14 mouse cellular contexts compared by ENCODE assay signal in genomic region chr6:126134155-126134906, GRCm38 (mm10). TPM values are rescaled to one million over a fixed set of nuclear protein-coding genes. Genes with fewer than 3 reads are reported as not detected.
DNase-seq lines count a peak whose midpoint lies in the region; ATAC-seq and TF ChIP-seq lines count a peak whose summit lies in the region.
"Had no signal": no experiment of that assay in that cellular context is flagged by ENCODE, and none has a peak within 500 bp of the region (broad histone marks: within the 10 kb centered on the region; RNA-seq: fewer than 3 reads in every experiment).

No protein-coding gene starts in this region.

- peak overlapping the region; percentile 12; the same call in 1 of the 2 replicates for H3K4me2 ChIP-seq in limb, embryonic 11.5 days (ENCODE audit: low read depth, severe bottlenecking)
- H3K4me2 ChIP-seq in liver, embryonic 11.5 days: no peak overlapping the region
- H3K4me2 ChIP-seq: intestine, embryonic 15.5 days; midbrain, embryonic 13.5 days had no signal

- no peak for TF ChIP-seq POLR2A in kidney, adult 2 months (IDR thresholded peaks at IDR 0.05; ENCODE audit: low read depth, low read length)

- WGBS in kidney, adult 2 months: 23% methylated on average over 19 of the region's 19 CpGs
- WGBS in limb, embryonic 11.5 days: 18% methylated on average over 19 of the region's 19 CpGs
- 73% methylated on average over 19 of the region's 19 CpGs for WGBS in liver, embryonic 11.5 days

- H3K9ac ChIP-seq in limb, embryonic 11.5 days (ENCODE audit: low read length): no peak overlapping the region
- no peak overlapping the region for H3K9ac ChIP-seq in liver, embryonic 11.5 days (ENCODE audit: low read depth, low read length)
- H3K9ac ChIP-seq: forebrain, postnatal 0 days; intestine, embryonic 15.5 days; midbrain, embryonic 13.5 days had no signal

- H3K4me3 ChIP-seq in kidney, adult 2 months (ENCODE audit: insufficient read depth, low read depth, low read length): no peak overlapping the region
- no peak overlapping the region for H3K4me3 ChIP-seq in limb, embryonic 11.5 days (ENCODE audit: low read depth, low read length)
- no peak overlapping the region for H3K4me3 ChIP-seq in liver, embryonic 11.5 days (ENCODE audit: low read depth, low read length)
- H3K4me3 ChIP-seq: intestine, embryonic 15.5 days; midbrain, embryonic 13.5 days had no signal

- peak; percentile 75; the same call in 1 of the 2 replicates for ATAC-seq in limb, embryonic 11.5 days (ENCODE audit: insufficient number of reproducible peaks, low FRiP score, low TSS enrichment, low read depth)
- ATAC-seq in liver, embryonic 11.5 days (replicated peaks; ENCODE audit: low FRiP score): no peak
- ATAC-seq: forebrain, postnatal 0 days; intestine, embryonic 15.5 days; lung, postnatal 0 days; midbrain, embryonic 13.5 days had no signal

- no peaks in the 10 kb centered on the region for H3K4me1 ChIP-seq in kidney, adult 2 months (ENCODE audit: control insufficient read depth, insufficient read depth, low read length)
- peaks cover 10% of the 10 kb centered on the region; the same call in 1 of the 2 replicates for H3K4me1 ChIP-seq in limb, embryonic 11.5 days (ENCODE audit: control insufficient read depth, insufficient read depth, low read length)
- no peaks in the 10 kb centered on the region for H3K4me1 ChIP-seq in liver, embryonic 11.5 days (replicated peaks; ENCODE audit: control insufficient read depth, insufficient read depth, low read length)
- H3K4me1 ChIP-seq: intestine, embryonic 15.5 days; midbrain, embryonic 13.5 days had no signal

- peak overlapping the region; percentile 73 for H3K27ac ChIP-seq in kidney, adult 2 months (ENCODE audit: insufficient read depth, low read depth, low read length)
- peak overlapping the region; percentile 6; the same call in 1 of the 2 replicates for H3K27ac ChIP-seq in limb, embryonic 11.5 days (replicated peaks; ENCODE audit: low read depth, low read length)
- no peak overlapping the region for H3K27ac ChIP-seq in liver, embryonic 11.5 days (ENCODE audit: low read depth, low read length)
- H3K27ac ChIP-seq: intestine, embryonic 15.5 days; midbrain, embryonic 13.5 days had no signal

- no peaks in the 10 kb centered on the region for H3K9me3 ChIP-seq in limb, embryonic 11.5 days (ENCODE audit: control insufficient read depth, low read length)
- no peaks in the 10 kb centered on the region for H3K9me3 ChIP-seq in liver, embryonic 11.5 days (ENCODE audit: control insufficient read depth, low read length)
- H3K9me3 ChIP-seq: intestine, embryonic 15.5 days; midbrain, embryonic 13.5 days had no signal

- no peaks in the 10 kb centered on the region for H3K27me3 ChIP-seq in kidney, adult 2 months (replicated peaks; ENCODE audit: control insufficient read depth, insufficient read depth, low read length)
- no peaks in the 10 kb centered on the region for H3K27me3 ChIP-seq in limb, embryonic 11.5 days (ENCODE audit: control insufficient read depth, insufficient read depth, low read length)
- no peaks in the 10 kb centered on the region for H3K27me3 ChIP-seq in liver, embryonic 11.5 days (replicated peaks; ENCODE audit: control insufficient read depth, insufficient read depth, low read length)
- H3K27me3 ChIP-seq: intestine, embryonic 15.5 days; midbrain, embryonic 13.5 days had no signal

- DNase-seq in adrenal gland, adult 8-10 months: peak; percentile 16
- no peak for DNase-seq in adrenal gland, postnatal 14 days
- DNase-seq in embryo, embryonic 10.5 days (ENCODE audit: low spot score): peak; percentile 65
- peak; percentile 76 for DNase-seq in kidney, adult 2 months
- DNase-seq in limb, embryonic 11.5 days (ENCODE audit: low spot score): peak; percentile 84
- no peak for DNase-seq in left cerebral cortex, adult 18-20 months (ENCODE audit: low spot score in 2 of 2)
- no peak for DNase-seq in liver, embryonic 11.5 days (ENCODE audit: low spot score)
- DNase-seq in testis, postnatal 14 days (ENCODE audit: low spot score): no peak
- DNase-seq: cerebellum, adult 11 months; forebrain, postnatal 0 days had no signal

- no peaks in the 10 kb centered on the region for H3K36me3 ChIP-seq in kidney, adult 2 months (ENCODE audit: control insufficient read depth, insufficient read depth, low read length)
- H3K36me3 ChIP-seq in limb, embryonic 11.5 days (ENCODE audit: control insufficient read depth, insufficient read depth, low read length): no peaks in the 10 kb centered on the region; the same call in 1 of the 2 replicates
- H3K36me3 ChIP-seq in liver, embryonic 11.5 days (ENCODE audit: control insufficient read depth, insufficient read depth, low read length): no peaks in the 10 kb centered on the region
- H3K36me3 ChIP-seq: G1E; intestine, embryonic 15.5 days; midbrain, embryonic 13.5 days had no signal

- TF ChIP-seq CTCF in kidney, adult 2 months (conservative IDR thresholded peaks at IDR 0.05; ENCODE audit: insufficient read depth, insufficient read length, low read depth, low read length): no peak

RNA-seq across cellular contexts. Expression of gene Ntf3, which starts 32.4 kb away (rescaled TPM):
- 1 to 10 TPM; 1.3 to 4.1 (median 2.6) TPM for total RNA-seq in adrenal gland, adult 8-10 months (2022)
- total RNA-seq in adrenal gland, postnatal 14 days (2021): 2.1 and 3.7 TPM in 2 replicates
- polyA plus RNA-seq in kidney, adult 2 months (2012; rRNA removed): 3.4 and 4.1 TPM in 2 replicates
- polyA plus RNA-seq in limb, embryonic 11.5 days (2014; fragmentation: Nextera tagmentation; extraction: Ambion mirVana): 26.8 and 29.7 TPM in 2 replicates
- 1 to 10 TPM; 2.5 to 2.8 TPM for total RNA-seq in left cerebral cortex, adult 18-20 months (2021)
- polyA plus RNA-seq in liver, embryonic 11.5 days (2014; fragmentation: Nextera tagmentation; extraction: Ambion mirVana): 6.1 and 6.2 TPM in 2 replicates
- total RNA-seq: G1E had no signal
- polyA plus RNA-seq: G1E had no signal

Comparison
In these comparisons a context has a peak if more than half of its experiments do, and no peak if none do; other contexts are left out.
1. DNase-seq: peak in adrenal gland, adult 8-10 months (single experiment), embryo, embryonic 10.5 days (single experiment), kidney, adult 2 months (single experiment) and limb, embryonic 11.5 days (single experiment); none in adrenal gland, postnatal 14 days (single experiment), left cerebral cortex, adult 18-20 months (0 of 2), liver, embryonic 11.5 days (single experiment) and testis, postnatal 14 days (single experiment).